Mouse (Mus musculus): ENCODE measurements around the gene Kif5a. TPM values are rescaled to one million over a fixed set of nuclear protein-coding genes. Genes with fewer than 3 reads are reported as not detected.

The Kif5a gene
- total and polyA plus RNA-seq, 3 experiments: 0.14 to 2.1 TPM; not detected in 1

DNA sequence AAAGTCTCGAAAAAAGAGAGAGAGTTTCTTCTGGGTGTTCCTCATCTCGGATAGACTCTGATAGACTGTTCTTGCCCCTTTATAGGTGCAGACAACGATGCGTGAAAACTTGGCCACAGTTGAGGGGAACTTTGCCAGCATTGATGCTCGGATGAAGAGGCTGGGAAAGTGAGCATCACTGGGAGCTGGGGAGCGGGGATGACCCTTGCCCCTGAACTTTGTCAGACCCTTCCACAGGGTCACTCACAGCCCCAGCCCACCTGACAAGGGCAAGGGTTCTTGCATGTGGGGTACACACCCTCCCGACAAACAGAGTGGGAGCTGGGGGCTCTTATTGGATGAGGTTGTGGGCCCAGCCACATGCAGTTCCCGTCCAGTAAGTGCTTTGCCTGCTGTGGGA is 18.2 kb upstream of the Kif5a start:
- dilution Hi-C loops (cut with MboI; ENCODE audit: extremely low pct_ligation_motif_present, extremely low pct_unique_long_range_greater_than_20kb, low sequenced_read_pairs): no loop called here

DNA sequence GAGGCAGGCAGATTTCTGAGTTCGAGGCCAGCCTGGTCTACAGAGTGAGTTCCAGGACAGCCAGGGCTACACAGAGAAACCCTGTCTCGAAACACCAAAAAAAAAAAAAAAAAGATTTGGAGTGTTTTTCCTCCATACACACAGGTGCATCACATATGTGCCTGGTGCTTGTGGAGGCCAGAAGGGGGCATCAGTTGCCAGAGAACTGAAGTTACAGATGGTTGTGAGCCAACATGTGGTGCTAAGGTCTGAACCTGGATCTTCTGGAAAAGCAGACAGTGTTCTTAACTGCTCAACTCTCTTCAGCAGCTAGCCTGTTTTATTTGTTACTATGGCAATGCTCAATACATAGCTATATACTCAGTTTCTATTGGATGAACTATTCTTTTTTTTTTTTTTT is 16.6 kb upstream of the Kif5a start:
- Histone ChIP-seq H3K9me3 (replicated peaks; ENCODE audit: low read length) (peaks cover 2% of the 10 kb centered on the region), H3K27ac (ENCODE audit: insufficient read depth, low read depth) (no peak overlapping the region), H3K4me1 (ENCODE audit: control insufficient read depth in 1 of 2, insufficient read depth in 2 of 2) (no peaks in the 10 kb centered on the region), H3K36me3 (replicated peaks in 1 of 2; ENCODE audit: control insufficient read depth in 1 of 2, insufficient read depth in 1 of 2, low read length in 1 of 2) (peaks cover 78 to 97% of the 10 kb centered on the region in 2 experiments), H3K79me2 (replicated peaks; ENCODE audit: control insufficient read depth, extremely low read depth, insufficient read depth, poor library complexity, severe bottlenecking) (no peaks in the 10 kb centered on the region), H3K4me3 (replicated peaks in 1 of 3; ENCODE audit: low read depth in 2 of 3, low read length in 2 of 3, poor library complexity in 1 of 3) (no peak overlapping the region), H3K27me3 (replicated peaks) (no peaks in the 10 kb centered on the region), H3K9ac (ENCODE audit: insufficient read depth, low read depth) (no peak overlapping the region), H3K4me2 (ENCODE audit: insufficient read depth, low read depth, poor library complexity, severe bottlenecking) (no peak overlapping the region)
- dilution Hi-C loops (cut with MboI; ENCODE audit: extremely low pct_ligation_motif_present, extremely low pct_unique_long_range_greater_than_20kb, low sequenced_read_pairs) (no loop called here), in situ Hi-C loops (cut with MboI; ENCODE audit: low pct_ligation_motif_present, low pct_unique_long_range_greater_than_20kb, low sequenced_read_pairs) (no loop called here)
- DNase-seq (ENCODE audit: extremely low read depth): no peak
- no peak for TF ChIP-seq ETS1 (conservative IDR thresholded peaks at IDR 0.05; ENCODE audit: low read depth, low read length)
- no peak for TF ChIP-seq JUN (IDR thresholded peaks at IDR 0.05; ENCODE audit: insufficient read depth, low read depth, low read length)
- TF ChIP-seq CHD2 (IDR thresholded peaks at IDR 0.05; ENCODE audit: low read length): no peak
- TF ChIP-seq ELF1 (IDR thresholded peaks at IDR 0.05; ENCODE audit: low read depth, low read length): no peak
- TF ChIP-seq POLR2AphosphoS2 (IDR thresholded peaks at IDR 0.05; ENCODE audit: low read depth, low read length): no peak; the same call in 1 of the 2 replicates
- no peak for TF ChIP-seq KAT2A (IDR thresholded peaks at IDR 0.05; ENCODE audit: insufficient replicate concordance, low read length)

More for the DNA sequence above, 18.2 kb upstream of the Kif5a start:
- Histone ChIP-seq H3K36me3 (replicated peaks in 1 of 2; ENCODE audit: control insufficient read depth in 1 of 2, insufficient read depth in 1 of 2, low read length in 1 of 2) (peaks cover 80 to 99% of the 10 kb centered on the region in 2 experiments), H3K27ac (ENCODE audit: insufficient read depth, low read depth) (no peak overlapping the region), H3K4me2 (ENCODE audit: insufficient read depth, low read depth, poor library complexity, severe bottlenecking) (no peak overlapping the region), H3K79me2 (replicated peaks; ENCODE audit: control insufficient read depth, extremely low read depth, insufficient read depth, poor library complexity, severe bottlenecking) (no peaks in the 10 kb centered on the region), H3K4me1 (ENCODE audit: control insufficient read depth in 1 of 2, insufficient read depth in 2 of 2) (no peaks in the 10 kb centered on the region; a peak in 1 of 4 replicates), H3K9me3 (replicated peaks; ENCODE audit: low read length) (peaks cover 2% of the 10 kb centered on the region), H3K4me3 (replicated peaks in 1 of 3; ENCODE audit: low read depth in 2 of 3, low read length in 2 of 3, poor library complexity in 1 of 3) (no peak overlapping the region), H3K27me3 (replicated peaks) (no peaks in the 10 kb centered on the region), H3K9ac (ENCODE audit: insufficient read depth, low read depth) (no peak overlapping the region)
- DNase-seq (ENCODE audit: extremely low read depth): no peak
- TF ChIP-seq CHD2 (IDR thresholded peaks at IDR 0.05; ENCODE audit: low read length) (no peak), ZMIZ1 (IDR thresholded peaks at IDR 0.05; ENCODE audit: low read depth, low read length) (0 out of 2 replicates have a peak, but pooled peaks have one; percentile 35), MYC (IDR thresholded peaks at IDR 0.05; ENCODE audit: low read depth, low read length) (no peak)
- in situ Hi-C loops (cut with MboI; ENCODE audit: low pct_ligation_motif_present, low pct_unique_long_range_greater_than_20kb, low sequenced_read_pairs): no loop called here

DNA sequence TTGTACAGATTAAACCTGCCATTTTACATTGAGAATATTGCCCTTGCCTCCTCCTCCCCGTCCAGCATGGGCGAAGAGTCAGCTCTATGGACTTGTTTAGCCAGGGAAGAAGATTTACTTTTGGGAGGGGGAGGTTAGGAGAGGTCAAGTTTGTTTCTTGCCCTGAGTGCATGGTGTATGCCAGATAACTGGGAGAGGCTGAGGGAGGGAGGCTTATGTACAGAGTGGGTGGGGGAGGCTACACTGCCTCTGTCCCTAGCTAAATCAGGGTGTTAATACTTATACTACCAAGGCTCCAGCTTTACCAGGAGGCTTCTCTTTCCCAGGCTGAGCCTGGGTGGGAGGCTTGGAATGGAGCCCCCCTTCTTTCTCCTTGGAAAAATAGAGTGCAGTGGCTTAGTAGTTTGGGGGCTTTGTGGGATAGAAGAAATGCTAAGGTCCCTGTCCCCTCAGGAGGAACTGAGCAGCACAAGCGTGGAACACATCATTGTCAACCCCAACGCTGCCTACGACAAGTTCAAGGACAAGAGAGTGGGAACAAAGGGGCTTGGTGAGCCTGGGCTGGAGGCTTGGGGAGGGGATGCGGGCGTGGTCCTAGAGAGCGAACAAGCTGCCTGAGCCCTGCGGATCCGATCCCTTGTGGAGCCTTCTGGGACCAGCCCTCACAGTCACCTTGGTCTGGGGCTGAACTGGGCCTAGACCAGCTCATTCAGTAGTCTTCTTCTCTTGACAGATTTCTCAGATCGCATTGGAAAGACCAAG is 11.3 kb upstream of the Kif5a start:
- Histone ChIP-seq H3K4me3 (replicated peaks in 1 of 3; ENCODE audit: low read depth in 2 of 3, low read length in 2 of 3, poor library complexity in 1 of 3) (no peak overlapping the region), H3K4me1 (ENCODE audit: control insufficient read depth in 1 of 2, insufficient read depth in 2 of 2) (no peaks in the 10 kb centered on the region), H3K9ac (ENCODE audit: insufficient read depth, low read depth) (no peak overlapping the region), H3K27me3 (replicated peaks) (no peaks in the 10 kb centered on the region), H3K79me2 (replicated peaks; ENCODE audit: control insufficient read depth, extremely low read depth, insufficient read depth, poor library complexity, severe bottlenecking) (no peaks in the 10 kb centered on the region), H3K36me3 (replicated peaks in 1 of 2; ENCODE audit: control insufficient read depth in 1 of 2, insufficient read depth in 1 of 2, low read length in 1 of 2) (peaks cover 66 to 99% of the 10 kb centered on the region in 2 experiments), H3K9me3 (replicated peaks; ENCODE audit: low read length) (no peaks in the 10 kb centered on the region), H3K27ac (ENCODE audit: insufficient read depth, low read depth) (no peak overlapping the region), H3K4me2 (ENCODE audit: insufficient read depth, low read depth, poor library complexity, severe bottlenecking) (no peak overlapping the region)
- DNase-seq (ENCODE audit: extremely low read depth): no peak
- dilution Hi-C loops (cut with MboI; ENCODE audit: extremely low pct_ligation_motif_present, extremely low pct_unique_long_range_greater_than_20kb, low sequenced_read_pairs): no loop called here
- in situ Hi-C loops (cut with MboI; ENCODE audit: low pct_ligation_motif_present, low pct_unique_long_range_greater_than_20kb, low sequenced_read_pairs): no loop called here
- no peak for TF ChIP-seq MXI1 (IDR thresholded peaks at IDR 0.05; ENCODE audit: low read depth, low read length)
- no peak for TF ChIP-seq EP300 (IDR thresholded peaks at IDR 0.05; ENCODE audit: low read length)
- no peak for TF ChIP-seq SIN3A (IDR thresholded peaks at IDR 0.05; ENCODE audit: low read length)
- no peak for TF ChIP-seq CHD1 (IDR thresholded peaks at IDR 0.05; ENCODE audit: low read depth, low read length)
- TF ChIP-seq SMC3 (IDR thresholded peaks at IDR 0.05; ENCODE audit: low read depth, low read length): no peak
- TF ChIP-seq NRF1 (IDR thresholded peaks at IDR 0.05; ENCODE audit: low read depth, low read length): no peak
- TF ChIP-seq HCFC1 (IDR thresholded peaks at IDR 0.05; ENCODE audit: low read depth, low read length): no peak
- no peak for TF ChIP-seq UBTF (IDR thresholded peaks at IDR 0.05; ENCODE audit: low read depth, low read length)
- no peak for TF ChIP-seq RCOR1 (conservative IDR thresholded peaks at IDR 0.05; ENCODE audit: low read depth, low read length)
- no peak for TF ChIP-seq ZC3H11A (IDR thresholded peaks at IDR 0.05; ENCODE audit: low read depth, low read length)
